Mouse (Mus musculus) small intestine, adult 2 months (tissue): ENCODE measurements around the gene Alk. TPM values are rescaled to one million over a fixed set of nuclear protein-coding genes. Genes with fewer than 3 reads are reported as not detected.

ENCODE experiments used
- H3K27ac ChIP-seq: fragments of 200-500 bp; 2 replicates; pipeline ENCODE4 v1.5.1; 2012; ENCODE audit warnings: low read depth, low read length, control low read depth, inconsistent platforms; ENCODE audit not compliant: insufficient read depth
- H3K27me3 ChIP-seq: fragments of 200-500 bp; 2 replicates; pipeline ENCODE4 v1.6.1; 2012; ENCODE audit warnings: mild to moderate bottlenecking, moderate library complexity, low read length, inconsistent platforms; ENCODE audit not compliant: control insufficient read depth, insufficient read depth
- H3K36me3 ChIP-seq: fragments of 200-500 bp; 2 replicates; pipeline ENCODE4 v1.6.1; 2012; ENCODE audit warnings: mild to moderate bottlenecking, low read length, control low read depth, inconsistent platforms; ENCODE audit not compliant: control insufficient read depth, insufficient read depth
- H3K4me1 ChIP-seq: fragments of 200-500 bp; 2 replicates; pipeline ENCODE4 v1.6.1; 2012; ENCODE audit warnings: low read length, inconsistent platforms, mixed read lengths; ENCODE audit not compliant: control insufficient read depth, insufficient read depth, insufficient read length
- H3K4me3 ChIP-seq: fragments of 200-500 bp; 2 replicates; pipeline ENCODE4 v1.5.1; 2012; ENCODE audit warnings: low read depth, mild to moderate bottlenecking, control low read depth, inconsistent platforms, low read length, moderate library complexity
- CTCF ChIP-seq: fragments of 200-500 bp; IDR thresholded peaks from 2 replicates; pipeline ENCODE4 v1.5.1; 2012; ENCODE audit warnings: low read depth, mild to moderate bottlenecking, control low read depth, inconsistent platforms, low read length, moderate library complexity, mixed read lengths; ENCODE audit not compliant: insufficient replicate concordance, insufficient read length; ENCODE audit errors: extremely low read depth
- POLR2A ChIP-seq: fragments of 200-500 bp; IDR thresholded peaks from 2 replicates; pipeline ENCODE4 v1.6.1; 2012; ENCODE audit warnings: low read depth, mild to moderate bottlenecking, control low read depth, inconsistent platforms, low read length, moderate library complexity
- WGBS: fragments of 180-500 bp; shearing (Covaris S2); methylation state at CpG from one replicate; pipeline ENCODE4 v1.1.7; 2018; 5-methylcytosine and 5-hydroxymethylcytosine counted together
- polyA plus RNA-seq: library from polyadenylated mRNA; depleted of rRNA; stranded (reverse); fragments of >200 nt; gene quantifications from 2 replicates; pipeline ENCODE4 v1.2.3, GENCODE M21; 2012

Gene Alk
- polyA plus RNA-seq, 1 experiment: 0.09 TPM

GRCm38 (mm10) chr17:72009836-72010235, 594.6 kb downstream of the Alk start:
- Histone ChIP-seq H3K36me3 (no peaks in the 10 kb centered on the region), H3K4me3 (no peak overlapping the region), H3K4me1 (no peaks in the 10 kb centered on the region), H3K27ac (no peak overlapping the region), H3K27me3 (no peaks in the 10 kb centered on the region)
- 80% methylated on average over 2 of the region's 2 CpGs for WGBS
- TF ChIP-seq POLR2A: no peak

- no peak overlapping the region for H3K4me3 ChIP-seq
- TF ChIP-seq POLR2A (no peak), CTCF (no peak)
- no peaks in the 10 kb centered on the region for H3K36me3 ChIP-seq
- H3K4me1 ChIP-seq: no peaks in the 10 kb centered on the region
- 46% methylated on average over 5 of the region's 5 CpGs for WGBS
- no peak overlapping the region for H3K27ac ChIP-seq
- H3K27me3 ChIP-seq: no peaks in the 10 kb centered on the region
Measured at GRCm38 (mm10) chr17:72008389-72008788, 596.0 kb downstream of the Alk start.

- H3K27me3 ChIP-seq: no peaks in the 10 kb centered on the region
- no peaks in the 10 kb centered on the region for H3K36me3 ChIP-seq
- no peak overlapping the region for H3K4me3 ChIP-seq
- no peak overlapping the region for H3K27ac ChIP-seq
- H3K4me1 ChIP-seq: no peaks in the 10 kb centered on the region
- no peak for TF ChIP-seq CTCF
- no peak for TF ChIP-seq POLR2A
- 70% methylated on average over 6 of the region's 6 CpGs for WGBS
Measured at GRCm38 (mm10) chr17:72005365-72005764, 599.1 kb downstream of the Alk start.

GRCm38 (mm10) chr17:71999527-72000482, 604.6 kb downstream of the Alk start:
- Histone ChIP-seq H3K36me3 (no peaks in the 10 kb centered on the region), H3K4me1 (no peaks in the 10 kb centered on the region), H3K27me3 (no peaks in the 10 kb centered on the region), H3K4me3 (no peak overlapping the region), H3K27ac (no peak overlapping the region)
- WGBS: 61% methylated on average over 5 of the region's 5 CpGs
- TF ChIP-seq POLR2A: no peak
- TF ChIP-seq CTCF: no peak

GRCm38 (mm10) chr17:71997680-71998079, 606.7 kb downstream of the Alk start:
- TF ChIP-seq CTCF (no peak), POLR2A (no peak)
- Histone ChIP-seq H3K4me3 (no peak overlapping the region), H3K27me3 (no peaks in the 10 kb centered on the region), H3K4me1 (no peaks in the 10 kb centered on the region), H3K36me3 (no peaks in the 10 kb centered on the region), H3K27ac (no peak overlapping the region)
- WGBS: 83% methylated on average over 3 of the region's 3 CpGs

- H3K36me3 ChIP-seq: no peaks in the 10 kb centered on the region
- 75% methylated on average over 3 of the region's 3 CpGs for WGBS
Measured at GRCm38 (mm10) chr17:71995539-71995938, 608.9 kb downstream of the Alk start.

GRCm38 (mm10) chr17:71994144-71994543, 610.3 kb downstream of the Alk start:
- no peak overlapping the region for H3K4me3 ChIP-seq
- TF ChIP-seq CTCF: no peak
- TF ChIP-seq POLR2A: no peak
- H3K36me3 ChIP-seq: no peaks in the 10 kb centered on the region
- whole genome bisulfite sequencing: 77% methylated on average over 1 of the region's 1 CpGs
- H3K4me1 ChIP-seq: no peaks in the 10 kb centered on the region
- H3K27ac ChIP-seq: no peak overlapping the region
- H3K27me3 ChIP-seq: no peaks in the 10 kb centered on the region

More at GRCm38 (mm10) chr17:71995539-71995938, 608.9 kb downstream of the Alk start:
- H3K27ac ChIP-seq: no peak overlapping the region
- H3K4me1 ChIP-seq: no peaks in the 10 kb centered on the region
- H3K4me3 ChIP-seq: no peak overlapping the region
- TF ChIP-seq CTCF (no peak), POLR2A (no peak)
- H3K27me3 ChIP-seq: no peaks in the 10 kb centered on the region
